Mouse (Mus musculus): ENCODE measurements at regions not wholly inside any gene's neighbourhood (a gene's known extent, or its start where the extent isn't known, plus 50 kb on each side); places are given as distances from the start of the nearest gene placed in this dataset.

- in situ Hi-C loops (cut with MboI; ENCODE audit: low sequenced_read_pairs in 2 of 2, unreplicated experiment in 2 of 2): no loop called here
- Histone ChIP-seq H3K4me1 (ENCODE audit: control insufficient read depth in 2 of 2, insufficient read depth in 2 of 2, low read length in 2 of 2, poor library complexity in 1 of 2) (no peaks in the 10 kb centered on the region), H3K27ac (ENCODE audit: insufficient read depth, low read depth, low read length, poor library complexity, severe bottlenecking) (no peak overlapping the region), H3K9ac (ENCODE audit: insufficient read depth, low read depth, low read length, poor library complexity, severe bottlenecking) (no peak overlapping the region), H3K36me3 (ENCODE audit: control insufficient read depth, insufficient read depth, low read length, poor library complexity, severe bottlenecking) (no peaks in the 10 kb centered on the region), H3K4me3 (ENCODE audit: insufficient read depth in 1 of 2, low read depth in 1 of 2, low read length in 2 of 2, poor library complexity in 1 of 2, severe bottlenecking in 1 of 2) (no peak overlapping the region), H3K9me3 (ENCODE audit: control insufficient read depth, insufficient read depth, low read depth, low read length) (no peaks in the 10 kb centered on the region)
- TF ChIP-seq ZC3H11A (IDR thresholded peaks at IDR 0.05; ENCODE audit: borderline replicate concordance, low read depth, low read length): no peak
- no peak for TF ChIP-seq CHD2 (IDR thresholded peaks at IDR 0.05; ENCODE audit: low read depth, low read length)
- TF ChIP-seq HCFC1 (IDR thresholded peaks at IDR 0.05; ENCODE audit: borderline replicate concordance, insufficient read depth, low read length): no peak
- TF ChIP-seq ZNF384 (IDR thresholded peaks at IDR 0.05; ENCODE audit: low read depth, low read length): no peak
- no peak for TF ChIP-seq MAFK (IDR thresholded peaks at IDR 0.05; ENCODE audit: insufficient read depth, low read depth, low read length)
- DNase-seq (ENCODE audit: low read depth, low spot score): no peak
Observed at GRCm38 (mm10) chr10:99836835-99837412, 77.5 kb upstream of the Csl start.

GRCm38 (mm10) chr10:99834905-99835633 lies 75.6 kb upstream of the Csl start:
- Histone ChIP-seq H3K36me3 (ENCODE audit: control insufficient read depth, insufficient read depth, low read length, poor library complexity, severe bottlenecking) (no peaks in the 10 kb centered on the region), H3K9me3 (ENCODE audit: control insufficient read depth, insufficient read depth, low read depth, low read length) (no peaks in the 10 kb centered on the region), H3K9ac (ENCODE audit: insufficient read depth, low read depth, low read length, poor library complexity, severe bottlenecking) (no peak overlapping the region), H3K27ac (ENCODE audit: insufficient read depth, low read depth, low read length, poor library complexity, severe bottlenecking) (no peak overlapping the region), H3K4me3 (ENCODE audit: insufficient read depth in 1 of 2, low read depth in 1 of 2, low read length in 2 of 2, poor library complexity in 1 of 2, severe bottlenecking in 1 of 2) (no peak overlapping the region), H3K4me1 (ENCODE audit: control insufficient read depth in 2 of 2, insufficient read depth in 2 of 2, low read length in 2 of 2, poor library complexity in 1 of 2) (no peaks in the 10 kb centered on the region)
- in situ Hi-C loops (cut with MboI; ENCODE audit: low sequenced_read_pairs in 2 of 2, unreplicated experiment in 2 of 2): no loop called here
- DNase-seq (ENCODE audit: low read depth, low spot score): no peak
- TF ChIP-seq HCFC1 (IDR thresholded peaks at IDR 0.05; ENCODE audit: borderline replicate concordance, insufficient read depth, low read length) (no peak), ZNF384 (IDR thresholded peaks at IDR 0.05; ENCODE audit: low read depth, low read length) (no peak), MAFK (IDR thresholded peaks at IDR 0.05; ENCODE audit: insufficient read depth, low read depth, low read length) (no peak), CHD2 (IDR thresholded peaks at IDR 0.05; ENCODE audit: low read depth, low read length) (no peak), ZC3H11A (IDR thresholded peaks at IDR 0.05; ENCODE audit: borderline replicate concordance, low read depth, low read length) (no peak)

GRCm38 (mm10) chr10:99829974-99830373 lies 70.5 kb upstream of the Csl start:
- Histone ChIP-seq H3K4me1 (ENCODE audit: control insufficient read depth in 2 of 2, insufficient read depth in 2 of 2, low read length in 2 of 2, poor library complexity in 1 of 2) (no peaks in the 10 kb centered on the region), H3K9me3 (ENCODE audit: control insufficient read depth, insufficient read depth, low read depth, low read length) (no peaks in the 10 kb centered on the region), H3K9ac (ENCODE audit: insufficient read depth, low read depth, low read length, poor library complexity, severe bottlenecking) (no peak overlapping the region), H3K36me3 (ENCODE audit: control insufficient read depth, insufficient read depth, low read length, poor library complexity, severe bottlenecking) (no peaks in the 10 kb centered on the region), H3K4me3 (ENCODE audit: insufficient read depth in 1 of 2, low read depth in 1 of 2, low read length in 2 of 2, poor library complexity in 1 of 2, severe bottlenecking in 1 of 2) (no peak overlapping the region), H3K27ac (ENCODE audit: insufficient read depth, low read depth, low read length, poor library complexity, severe bottlenecking) (no peak overlapping the region)
- no peak for DNase-seq (ENCODE audit: low read depth, low spot score)
- in situ Hi-C loops (cut with MboI; ENCODE audit: low sequenced_read_pairs in 2 of 2, unreplicated experiment in 2 of 2): no loop called here
- TF ChIP-seq CHD2 (IDR thresholded peaks at IDR 0.05; ENCODE audit: low read depth, low read length) (no peak), ZC3H11A (IDR thresholded peaks at IDR 0.05; ENCODE audit: borderline replicate concordance, low read depth, low read length) (no peak), ZNF384 (IDR thresholded peaks at IDR 0.05; ENCODE audit: low read depth, low read length) (no peak)

GRCm38 (mm10) chr10:99827476-99827875 lies 68.0 kb upstream of the Csl start:
- Histone ChIP-seq H3K9me3 (ENCODE audit: control insufficient read depth, insufficient read depth, low read depth, low read length) (no peaks in the 10 kb centered on the region), H3K4me1 (ENCODE audit: control insufficient read depth in 2 of 2, insufficient read depth in 2 of 2, low read length in 2 of 2, poor library complexity in 1 of 2) (no peaks in the 10 kb centered on the region), H3K36me3 (ENCODE audit: control insufficient read depth, insufficient read depth, low read length, poor library complexity, severe bottlenecking) (no peaks in the 10 kb centered on the region), H3K9ac (ENCODE audit: insufficient read depth, low read depth, low read length, poor library complexity, severe bottlenecking) (no peak overlapping the region), H3K27ac (ENCODE audit: insufficient read depth, low read depth, low read length, poor library complexity, severe bottlenecking) (no peak overlapping the region), H3K4me3 (ENCODE audit: insufficient read depth in 1 of 2, low read depth in 1 of 2, low read length in 2 of 2, poor library complexity in 1 of 2, severe bottlenecking in 1 of 2) (no peak overlapping the region)
- in situ Hi-C loops (cut with MboI; ENCODE audit: low sequenced_read_pairs in 2 of 2, unreplicated experiment in 2 of 2): no loop called here
- DNase-seq (ENCODE audit: low read depth, low spot score): no peak
- TF ChIP-seq MAFK (IDR thresholded peaks at IDR 0.05; ENCODE audit: insufficient read depth, low read depth, low read length): no peak
- TF ChIP-seq ZNF384 (IDR thresholded peaks at IDR 0.05; ENCODE audit: low read depth, low read length): no peak

GRCm38 (mm10) chr10:99825881-99826280 lies 66.4 kb upstream of the Csl start:
- no peak for TF ChIP-seq MAFK (IDR thresholded peaks at IDR 0.05; ENCODE audit: insufficient read depth, low read depth, low read length)
- no peak for TF ChIP-seq HCFC1 (IDR thresholded peaks at IDR 0.05; ENCODE audit: borderline replicate concordance, insufficient read depth, low read length)
- no peak for TF ChIP-seq ZC3H11A (IDR thresholded peaks at IDR 0.05; ENCODE audit: borderline replicate concordance, low read depth, low read length)
- no peak for TF ChIP-seq ZNF384 (IDR thresholded peaks at IDR 0.05; ENCODE audit: low read depth, low read length)
- TF ChIP-seq CHD2 (IDR thresholded peaks at IDR 0.05; ENCODE audit: low read depth, low read length): no peak
- Histone ChIP-seq H3K4me1 (ENCODE audit: control insufficient read depth in 2 of 2, insufficient read depth in 2 of 2, low read length in 2 of 2, poor library complexity in 1 of 2) (no peaks in the 10 kb centered on the region), H3K27ac (ENCODE audit: insufficient read depth, low read depth, low read length, poor library complexity, severe bottlenecking) (no peak overlapping the region), H3K36me3 (ENCODE audit: control insufficient read depth, insufficient read depth, low read length, poor library complexity, severe bottlenecking) (no peaks in the 10 kb centered on the region), H3K9ac (ENCODE audit: insufficient read depth, low read depth, low read length, poor library complexity, severe bottlenecking) (no peak overlapping the region), H3K4me3 (ENCODE audit: insufficient read depth in 1 of 2, low read depth in 1 of 2, low read length in 2 of 2, poor library complexity in 1 of 2, severe bottlenecking in 1 of 2) (no peak overlapping the region), H3K9me3 (ENCODE audit: control insufficient read depth, insufficient read depth, low read depth, low read length) (no peaks in the 10 kb centered on the region)
- DNase-seq (ENCODE audit: low read depth, low spot score): no peak
- in situ Hi-C loops (cut with MboI; ENCODE audit: low sequenced_read_pairs in 2 of 2, unreplicated experiment in 2 of 2): no loop called here
